Mouse (Mus musculus) C2C12 (cell line): ENCODE results near the gene Tnnt2.

Source experiments
- CEBPB ChIP-seq: IDR thresholded peaks from one replicate; pipeline ENCODE4 v1.6.1; 2011; ENCODE audit warnings: low read depth, mild to moderate bottlenecking, control low read depth, moderate library complexity
- CTCF ChIP-seq: IDR thresholded peaks from one replicate; pipeline ENCODE4 v1.5.1; 2011; ENCODE audit not compliant: control insufficient read depth, insufficient read depth, insufficient read length
- MYOD1 ChIP-seq: IDR thresholded peaks from one replicate; pipeline ENCODE4 v1.6.1; 2011; ENCODE audit warnings: low read depth; ENCODE audit not compliant: control insufficient read depth, insufficient read length
- USF1 ChIP-seq: IDR thresholded peaks from one replicate; pipeline ENCODE4 v1.6.1; 2011; ENCODE audit warnings: low read depth, mild to moderate bottlenecking, control low read depth, moderate library complexity

DNA sequence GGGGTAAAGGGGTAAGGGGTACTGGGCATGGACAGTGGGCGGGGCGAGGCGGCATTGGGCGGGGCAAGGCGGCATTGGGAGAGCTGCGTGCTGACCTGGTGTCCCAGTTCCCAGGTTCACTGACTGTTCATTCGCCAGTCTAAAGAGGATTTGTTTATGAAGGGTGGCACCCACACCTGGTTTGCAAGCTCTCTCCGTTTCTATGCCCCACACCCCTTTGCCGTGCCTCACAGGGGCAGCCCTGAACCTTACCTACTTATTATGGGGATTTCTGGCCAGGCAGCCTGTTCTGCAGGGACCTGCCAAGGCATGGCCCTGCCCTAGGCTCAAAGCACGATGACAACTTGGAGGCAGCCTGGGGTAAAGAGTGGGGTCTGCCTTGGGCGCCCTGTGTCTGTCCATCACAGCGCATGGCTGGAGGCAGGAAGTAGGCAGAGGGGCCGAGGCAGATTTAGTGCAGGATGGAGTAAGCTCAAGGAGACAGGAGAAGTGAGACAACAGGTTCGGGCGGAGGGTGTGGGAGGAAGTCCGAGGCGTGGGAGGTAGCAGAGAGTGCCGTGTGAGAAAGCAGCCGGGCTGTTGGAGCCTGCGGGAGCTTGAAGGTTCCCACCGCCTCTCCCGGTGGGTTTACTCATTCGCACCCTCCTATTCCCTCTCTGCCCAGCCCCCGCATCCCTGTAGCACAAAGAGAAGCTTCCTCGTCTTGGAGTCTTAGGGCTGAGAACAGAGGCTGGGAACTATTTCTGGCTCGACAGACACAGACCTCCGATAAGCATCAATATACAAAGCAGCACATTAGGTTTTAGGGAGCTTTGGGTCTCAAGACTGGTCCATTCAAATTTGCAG lies 42.6 kb upstream of the Tnnt2 start:
- TF ChIP-seq CTCF (no peak), USF1 (no peak), MYOD1 (no peak), CEBPB (no peak)
